Mouse (Mus musculus) neural tube, embryonic 15.5 days (tissue): ENCODE measurements around the gene Gm2001. TPM values are rescaled to one million over a fixed set of nuclear protein-coding genes. Genes with fewer than 3 reads are reported as not detected.
"Not testable (repeated sequence)": the region's sequence is repeated elsewhere in the genome, so short reads cannot be mapped to it uniquely, and the experiment has no call there.

Source experiments
- ATAC-seq: fragments of 200-750 bp; cut with Nextera tagmentation; 2 replicates; pipeline ENCODE4 v1.8.0; 2017; ENCODE audit warnings: mild to moderate bottlenecking, moderate TSS enrichment, moderate library complexity; ENCODE audit not compliant: low FRiP score
- H3K27ac ChIP-seq: fragments of 300-500 bp; sonication (generic); replicated peaks from 2 replicates; pipeline ENCODE4 v1.5.1; 2015; ENCODE audit warnings: mild to moderate bottlenecking, inconsistent platforms
- H3K27me3 ChIP-seq: fragments of 300-500 bp; sonication (generic); replicated peaks from 2 replicates; pipeline ENCODE4 v1.6.1; 2015; ENCODE audit warnings: inconsistent platforms
- H3K36me3 ChIP-seq: fragments of 300-500 bp; sonication (generic); 2 replicates; pipeline ENCODE4 v1.6.1; 2015; ENCODE audit warnings: inconsistent platforms
- H3K4me1 ChIP-seq: fragments of 300-500 bp; sonication (generic); 2 replicates; pipeline ENCODE4 v1.6.1; 2015; ENCODE audit warnings: inconsistent platforms
- H3K4me2 ChIP-seq: fragments of 300-500 bp; sonication (generic); 2 replicates; pipeline ENCODE4 v1.6.1; 2015; ENCODE audit warnings: inconsistent platforms, mild to moderate bottlenecking, moderate library complexity
- H3K4me3 ChIP-seq: fragments of 300-500 bp; sonication (generic); replicated peaks from 2 replicates; pipeline ENCODE4 v1.5.1; 2015; ENCODE audit warnings: mild to moderate bottlenecking, inconsistent platforms
- H3K9ac ChIP-seq: fragments of 300-500 bp; sonication (generic); replicated peaks from 2 replicates; pipeline ENCODE4 v1.6.1; 2015; ENCODE audit warnings: mild to moderate bottlenecking, inconsistent platforms
- H3K9me3 ChIP-seq: fragments of 300-500 bp; sonication (generic); replicated peaks from 2 replicates; pipeline ENCODE4 v1.6.1; 2016; ENCODE audit warnings: inconsistent platforms
- WGBS: fragments of 180-500 bp; shearing (Covaris S2); methylation state at CpG from one replicate; pipeline ENCODE4 v1.1.7; 2015; ENCODE audit warnings: mixed read lengths; 5-methylcytosine and 5-hydroxymethylcytosine counted together
- polyA plus RNA-seq: library from polyadenylated mRNA; unstranded; fragments of >200 nt; fragmentation: Nextera tagmentation; extraction: Ambion mirVana; gene quantifications from 2 replicates; pipeline ENCODE4 v1.2.1, GENCODE M21; 2015

Gene Gm2001
- not detected in 2 replicates for polyA plus RNA-seq

GRCm38 (mm10) chr12:87842239-87842638 lies at the start of gene Gm2001:
Gene Gm2001, minus strand, starts transcription at chr12:87842339.
- 93% methylated on average over 2 of the region's 2 CpGs for WGBS
- not testable (repeated sequence) for H3K4me1 ChIP-seq, ATAC-seq, H3K27ac ChIP-seq, H3K36me3 ChIP-seq, H3K4me2 ChIP-seq, H3K9ac ChIP-seq, H3K4me3 ChIP-seq, H3K27me3 ChIP-seq, H3K9me3 ChIP-seq

DNA sequence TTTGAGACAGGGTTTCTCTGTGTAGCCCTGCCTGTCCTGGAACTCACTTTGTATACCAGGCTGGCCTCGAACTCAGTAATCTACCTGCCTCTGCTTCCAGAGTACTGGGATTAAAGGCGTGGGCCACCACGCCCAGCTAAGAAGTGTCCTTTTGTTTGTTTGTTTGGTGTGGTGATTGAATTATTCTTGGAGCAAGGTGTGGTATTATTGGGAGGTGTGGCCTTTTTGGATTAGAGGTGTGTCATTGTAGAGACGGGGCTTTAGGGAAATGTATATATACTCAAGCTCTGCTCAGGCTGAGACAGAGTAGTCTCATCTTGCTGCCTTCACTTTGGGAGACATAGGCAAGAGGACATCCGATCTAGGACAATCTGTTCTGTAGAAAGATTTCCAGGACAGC lies 31.6 kb upstream of the Gm2001 start, which contains the start of gene Gm2016:
Gene Gm2016 (plus strand): TSS at position 301 of the 400 bp plus-strand sequence.
- not testable (repeated sequence) for H3K4me1 ChIP-seq, H3K27me3 ChIP-seq, H3K4me3 ChIP-seq, ATAC-seq, H3K36me3 ChIP-seq, H3K9me3 ChIP-seq, H3K27ac ChIP-seq, H3K4me2 ChIP-seq, H3K9ac ChIP-seq
- 87% methylated on average over 5 of the region's 5 CpGs for WGBS

DNA sequence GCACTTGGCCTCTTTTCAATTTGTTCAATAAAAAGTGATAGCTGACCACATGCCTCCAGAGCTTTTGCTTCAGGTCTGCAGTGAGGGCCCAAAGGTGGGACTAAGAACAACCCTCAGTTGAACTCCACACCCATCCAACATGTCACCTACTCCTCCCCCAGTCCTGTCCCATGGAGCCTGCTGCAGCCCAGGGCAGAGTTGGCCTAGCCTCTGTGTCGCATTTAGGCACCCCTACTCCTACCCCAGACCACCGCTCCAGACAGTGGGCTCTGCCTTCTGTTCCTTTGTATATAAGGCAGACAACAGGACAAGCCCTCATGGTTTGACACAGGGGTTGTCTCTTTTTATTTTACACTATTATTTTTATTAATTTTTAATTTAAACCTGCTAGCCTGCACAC lies 21.9 kb upstream of the Gm2001 start:
- H3K9me3 ChIP-seq, ATAC-seq, H3K4me2 ChIP-seq, H3K27me3 ChIP-seq, H3K9ac ChIP-seq, H3K4me3 ChIP-seq, H3K27ac ChIP-seq, H3K36me3 ChIP-seq, H3K4me1 ChIP-seq: not testable (repeated sequence)
- 85% methylated on average over 2 of the region's 2 CpGs for WGBS

DNA sequence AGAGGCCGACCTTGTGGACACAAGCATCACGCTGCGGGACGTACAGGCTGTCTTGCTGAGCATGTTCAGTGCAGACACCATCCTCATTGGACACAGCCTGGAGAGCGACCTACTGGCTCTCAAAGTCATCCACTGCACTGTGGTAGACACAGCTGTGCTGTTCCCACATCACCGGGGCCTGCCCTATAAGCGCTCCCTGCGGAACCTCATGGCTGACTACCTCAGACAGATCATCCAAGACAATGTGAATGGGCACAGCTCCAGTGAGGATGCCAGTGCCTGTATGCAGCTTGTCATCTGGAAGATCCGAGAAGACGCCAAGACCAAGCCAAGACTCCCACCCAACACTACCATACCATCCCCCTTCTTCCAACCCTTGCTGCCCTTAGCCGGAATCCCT lies 21.5 kb upstream of the Gm2001 start:
- not testable (repeated sequence) for ATAC-seq, H3K27me3 ChIP-seq, H3K9ac ChIP-seq, H3K36me3 ChIP-seq, H3K9me3 ChIP-seq, H3K4me3 ChIP-seq, H3K4me2 ChIP-seq, H3K4me1 ChIP-seq, H3K27ac ChIP-seq
- WGBS, result 93% methylated on average over 9 of the region's 11 CpGs

DNA sequence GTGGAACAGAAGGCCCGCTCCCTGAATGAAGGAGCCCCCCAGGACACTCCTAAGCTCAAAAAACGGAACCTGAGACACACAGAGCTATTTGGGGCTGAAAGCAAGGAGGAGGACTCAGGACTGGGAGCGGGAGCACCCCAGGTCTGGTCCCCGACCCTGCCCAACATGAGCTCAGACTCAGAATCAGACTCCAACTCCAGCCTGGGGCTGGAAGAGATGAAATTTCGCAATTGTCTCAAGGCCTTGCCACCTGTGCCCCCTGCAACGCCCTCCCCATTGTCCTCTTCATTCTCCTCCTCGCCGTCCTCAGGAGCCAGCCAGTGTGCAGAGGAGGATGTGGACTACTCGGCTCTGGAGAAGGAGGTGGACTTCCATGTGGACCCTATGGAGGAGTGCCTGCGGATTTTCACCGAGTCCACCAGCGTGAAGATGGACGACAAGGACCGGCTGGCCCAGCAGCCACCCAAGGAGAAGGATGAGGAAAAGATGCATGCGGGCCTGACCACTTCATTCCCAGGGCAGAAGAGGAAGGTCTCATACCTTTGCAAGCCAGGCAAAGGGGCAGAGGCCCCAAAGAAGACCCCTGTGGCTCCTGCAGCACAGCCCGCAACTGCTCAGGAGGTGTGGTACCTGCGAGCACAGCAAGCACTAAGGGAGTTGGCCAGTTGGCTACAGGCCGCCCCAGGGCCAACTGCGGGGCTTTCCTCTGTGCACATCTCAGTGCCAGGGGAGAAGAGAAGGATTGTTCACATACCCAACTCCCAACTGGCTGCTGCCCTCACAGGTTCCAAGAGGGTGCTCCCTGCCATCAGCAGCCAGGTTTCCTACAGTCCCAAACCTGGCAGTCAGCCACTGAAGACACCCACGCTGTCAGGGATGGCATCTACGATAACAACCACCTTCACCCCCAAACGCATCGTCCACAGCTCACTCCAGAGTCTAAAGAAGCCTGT lies 19.9 kb upstream of the Gm2001 start:
- not testable (repeated sequence) for H3K4me1 ChIP-seq, H3K27me3 ChIP-seq, H3K9me3 ChIP-seq, H3K4me3 ChIP-seq, H3K9ac ChIP-seq, H3K36me3 ChIP-seq, H3K27ac ChIP-seq, H3K4me2 ChIP-seq, ATAC-seq
- WGBS, result 86% methylated on average over 23 of the region's 23 CpGs

DNA sequence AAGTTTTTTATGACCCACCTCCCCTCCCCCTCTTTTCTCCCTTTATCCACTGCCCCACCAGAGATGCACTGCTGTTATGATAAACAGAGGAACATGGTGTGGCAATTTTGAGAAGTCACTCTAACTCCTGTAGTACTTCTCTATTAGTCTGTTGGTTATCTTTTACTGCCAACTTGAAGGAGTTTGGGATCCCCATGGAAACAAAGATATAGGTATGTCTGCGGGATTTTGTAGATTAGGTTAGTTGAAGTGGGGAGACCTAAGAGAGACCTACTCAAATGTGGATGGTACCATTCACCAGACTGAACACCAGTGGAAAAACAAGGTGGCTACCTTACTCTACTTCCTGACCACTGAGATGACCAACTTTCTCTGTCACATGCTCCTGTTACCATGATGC lies 13.9 kb upstream of the Gm2001 start:
- H3K9ac ChIP-seq, H3K4me2 ChIP-seq, H3K36me3 ChIP-seq, H3K27me3 ChIP-seq, ATAC-seq, H3K27ac ChIP-seq, H3K4me1 ChIP-seq, H3K9me3 ChIP-seq, H3K4me3 ChIP-seq: not testable (repeated sequence)
- WGBS, result 85% methylated on average over 1 of the region's 1 CpGs

- H3K4me2 ChIP-seq, H3K9me3 ChIP-seq, H3K4me1 ChIP-seq, H3K27me3 ChIP-seq, H3K36me3 ChIP-seq, H3K27ac ChIP-seq, H3K4me3 ChIP-seq, ATAC-seq, H3K9ac ChIP-seq: not testable (repeated sequence)
- no CpG with 5 or more reads among the region's 2 CpGs for WGBS
Measured at GRCm38 (mm10) chr12:87850657-87851056, 8.5 kb upstream of the Gm2001 start.

- H3K9ac ChIP-seq, H3K36me3 ChIP-seq, H3K27ac ChIP-seq, H3K4me1 ChIP-seq, H3K9me3 ChIP-seq, H3K4me3 ChIP-seq, ATAC-seq, H3K4me2 ChIP-seq, H3K27me3 ChIP-seq: not testable (repeated sequence)
- WGBS, result 82% methylated on average over 6 of the region's 6 CpGs
Measured at GRCm38 (mm10) chr12:87816277-87816676, 25.9 kb downstream of the Gm2001 start, which contains the start of gene BB287469. Gene BB287469, plus strand, starts transcription at chr12:87816577.

DNA sequence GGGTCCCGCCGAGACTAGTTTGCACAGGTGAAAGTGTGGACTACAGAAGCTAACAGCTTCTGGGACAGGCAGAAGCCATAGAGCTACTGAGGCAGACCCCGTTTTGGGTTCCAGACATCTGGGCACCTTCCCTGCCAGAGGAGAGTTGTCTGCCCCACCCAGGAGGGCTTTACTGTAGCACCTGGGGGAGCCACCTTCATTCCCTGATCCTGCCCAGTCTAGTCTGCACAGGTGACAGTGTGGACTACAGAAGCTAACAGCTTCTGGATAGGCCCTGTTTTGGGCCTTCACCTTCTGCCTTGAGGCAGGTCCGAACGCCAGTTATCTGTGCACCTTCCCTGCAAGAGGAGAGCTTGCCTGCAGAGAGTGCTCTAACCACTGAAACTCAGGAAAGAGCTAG lies 44.2 kb downstream of the Gm2001 start:
- H3K4me3 ChIP-seq, ATAC-seq, H3K9ac ChIP-seq, H3K9me3 ChIP-seq, H3K36me3 ChIP-seq, H3K27ac ChIP-seq, H3K4me1 ChIP-seq, H3K4me2 ChIP-seq, H3K27me3 ChIP-seq: not testable (repeated sequence)
- 92% methylated on average over 5 of the region's 5 CpGs for WGBS

- H3K9ac ChIP-seq, result not testable (repeated sequence)
Measured at GRCm38 (mm10) chr12:87795212-87795611, 46.9 kb downstream of the Gm2001 start, which contains the start of gene Gm21936. Gene Gm21936, plus strand, starts transcription at chr12:87795512.

More at GRCm38 (mm10) chr12:87795212-87795611, 46.9 kb downstream of the Gm2001 start, which contains the start of gene Gm21936:
- not testable (repeated sequence) for ATAC-seq, H3K4me3 ChIP-seq, H3K4me1 ChIP-seq, H3K27me3 ChIP-seq, H3K9me3 ChIP-seq, H3K36me3 ChIP-seq, H3K27ac ChIP-seq, H3K4me2 ChIP-seq
- WGBS, result 95% methylated on average over 1 of the region's 1 CpGs
